Mouse (Mus musculus) frontal cortex, postnatal 36 days (tissue): ENCODE results near the gene Pnp.
"Not testable (repeated sequence)": the region's sequence is repeated elsewhere in the genome, so short reads cannot be mapped to it uniquely, and the experiment has no call there.

Source experiments
- DNase-seq, 2 experiments: peaks; one replicate each; pipeline ENCODE4 v3.0.0; 2022; ENCODE audit warnings: low spot score in 2 of 2

Gene Pnp

GRCm38 (mm10) chr14:50930377-50930753 lies 517 bp upstream of the Pnp start:
- peak in 1 of 2 experiments; percentile 23 for DNase-seq

GRCm38 (mm10) chr14:50931493-50932020 lies 675 bp downstream of the Pnp start:
- no peak for DNase-seq

- no peak for DNase-seq
Measured at GRCm38 (mm10) chr14:50936649-50937048, 5.8 kb downstream of the Pnp start.

GRCm38 (mm10) chr14:50938119-50938908 lies 7.4 kb downstream of the Pnp start:
- DNase-seq = no peak

GRCm38 (mm10) chr14:50938940-50939339 lies 8.1 kb downstream of the Pnp start:
- DNase-seq = no peak

- peak; percentile 91 for DNase-seq
Measured at GRCm38 (mm10) chr14:50943932-50944667, 13.2 kb downstream of the Pnp start, which contains the start of gene Gm49342. Gene Gm49342, plus strand, starts transcription at chr14:50944517.

GRCm38 (mm10) chr14:50944668-50945033 lies 13.8 kb downstream of the Pnp start:
- not testable (repeated sequence) for DNase-seq

GRCm38 (mm10) chr14:50945081-50945480 lies 14.2 kb downstream of the Pnp start:
- not testable (repeated sequence) for DNase-seq

- not testable (repeated sequence) for DNase-seq
Measured at GRCm38 (mm10) chr14:50945526-50945925, 14.6 kb downstream of the Pnp start.

- DNase-seq = no peak
Measured at GRCm38 (mm10) chr14:50955487-50955886, 24.6 kb downstream of the Pnp start.

- peak; percentile 38 to 48 for DNase-seq
Measured at GRCm38 (mm10) chr14:50955942-50956508, 25.1 kb downstream of the Pnp start, which contains the start of gene Pnp2. Gene Pnp2, plus strand, starts transcription at chr14:50955992.

- not testable (repeated sequence) for DNase-seq
Measured at GRCm38 (mm10) chr14:50956724-50957123, 25.8 kb downstream of the Pnp start.

GRCm38 (mm10) chr14:50957146-50957545 lies 26.3 kb downstream of the Pnp start:
- DNase-seq = not testable (repeated sequence)

GRCm38 (mm10) chr14:50958289-50958995 lies 27.6 kb downstream of the Pnp start:
- not testable (repeated sequence) for DNase-seq

GRCm38 (mm10) chr14:50968216-50968980 lies 37.5 kb downstream of the Pnp start:
- no peak for DNase-seq

- no peak for DNase-seq
Measured at GRCm38 (mm10) chr14:50969041-50969440, 38.2 kb downstream of the Pnp start.

- peak; percentile 26 to 62 for DNase-seq
Measured at GRCm38 (mm10) chr14:50969558-50970544, 39.0 kb downstream of the Pnp start.

- DNase-seq = no peak
Measured at GRCm38 (mm10) chr14:50970822-50971221, 39.9 kb downstream of the Pnp start.

GRCm38 (mm10) chr14:50973054-50973453 lies 42.2 kb downstream of the Pnp start:
- DNase-seq = not testable (repeated sequence)

GRCm38 (mm10) chr14:50973700-50974099 lies 42.8 kb downstream of the Pnp start:
- no peak for DNase-seq
